Mouse (Mus musculus) stomach, postnatal 0 days (tissue): ENCODE data around the gene Ptchd4. TPM values are rescaled to one million over a fixed set of nuclear protein-coding genes. Genes with fewer than 3 reads are reported as not detected.
A peak's percentile ranks its signal among the peaks of the same experiment; 100 is the strongest.

Experiments used
- ATAC-seq: fragments of 200-750 bp; cut with Nextera tagmentation; 2 replicates; pipeline ENCODE4 v1.8.0; 2017; ENCODE audit not compliant: low FRiP score, low TSS enrichment
- DNase-seq: peaks from one replicate; pipeline ENCODE4 v3.0.0-alpha.2; 2016; ENCODE audit warnings: low spot score
- H3K27ac ChIP-seq: fragments of 300-500 bp; sonication (generic); replicated peaks from 2 replicates; pipeline ENCODE4 v1.5.1; 2014; ENCODE audit warnings: mild to moderate bottlenecking, control low read depth
- H3K27me3 ChIP-seq: fragments of 300-500 bp; sonication (generic); 2 replicates; pipeline ENCODE4 v1.6.1; 2014; ENCODE audit warnings: low read length; ENCODE audit not compliant: control insufficient read depth, insufficient read depth
- H3K36me3 ChIP-seq: fragments of 300-500 bp; sonication (generic); 2 replicates; pipeline ENCODE4 v1.6.1; 2014; ENCODE audit warnings: low read length, mixed read lengths; ENCODE audit not compliant: control insufficient read depth, insufficient read depth
- H3K4me1 ChIP-seq: fragments of 300-500 bp; sonication (generic); replicated peaks from 2 replicates; pipeline ENCODE4 v1.6.1; 2014; ENCODE audit warnings: antibody characterized with exemption; ENCODE audit not compliant: control insufficient read depth, insufficient read depth
- H3K4me2 ChIP-seq: fragments of 300-500 bp; sonication (generic); replicated peaks from 2 replicates; pipeline ENCODE4 v1.6.1; 2014; ENCODE audit warnings: low read depth, mild to moderate bottlenecking, control low read depth, moderate library complexity
- H3K4me3 ChIP-seq: fragments of 300-500 bp; sonication (generic); 2 replicates; pipeline ENCODE4 v1.5.1; 2014; ENCODE audit warnings: low read depth, low read length, control low read depth
- H3K9ac ChIP-seq: fragments of 300-500 bp; sonication (generic); 2 replicates; pipeline ENCODE4 v1.6.1; 2014; ENCODE audit warnings: mild to moderate bottlenecking, low read length, control low read depth, mixed read lengths
- H3K9me3 ChIP-seq: fragments of 300-500 bp; sonication (generic); 2 replicates; pipeline ENCODE4 v1.6.1; 2016; ENCODE audit warnings: low read length; ENCODE audit not compliant: control insufficient read depth
- CTCF ChIP-seq: IDR thresholded peaks from 2 replicates; pipeline ENCODE4 v1.5.1; 2016; ENCODE audit warnings: antibody characterized with exemption, low read depth, mild to moderate bottlenecking, moderate library complexity
- EP300 ChIP-seq: optimal IDR thresholded peaks from 2 replicates; pipeline ENCODE3; 2016; ENCODE audit warnings: antibody characterized with exemption
- WGBS: fragments of 180-500 bp; shearing (Covaris S2); extraction: QIAGEN DNeasy Blood & Tissue Kit; methylation state at CpG from one replicate; pipeline ENCODE4 v1.1.7; 2014; 5-methylcytosine and 5-hydroxymethylcytosine counted together
- polyA plus RNA-seq: library from polyadenylated mRNA; unstranded; fragments of >200 nt; fragmentation: Nextera tagmentation; extraction: Ambion mirVana; gene quantifications from 2 replicates; pipeline ENCODE4 v1.2.1, GENCODE M21; 2015

Ptchd4 gene
- polyA plus RNA-seq, 1 experiment from 2014 or later: 0.12 TPM

DNA sequence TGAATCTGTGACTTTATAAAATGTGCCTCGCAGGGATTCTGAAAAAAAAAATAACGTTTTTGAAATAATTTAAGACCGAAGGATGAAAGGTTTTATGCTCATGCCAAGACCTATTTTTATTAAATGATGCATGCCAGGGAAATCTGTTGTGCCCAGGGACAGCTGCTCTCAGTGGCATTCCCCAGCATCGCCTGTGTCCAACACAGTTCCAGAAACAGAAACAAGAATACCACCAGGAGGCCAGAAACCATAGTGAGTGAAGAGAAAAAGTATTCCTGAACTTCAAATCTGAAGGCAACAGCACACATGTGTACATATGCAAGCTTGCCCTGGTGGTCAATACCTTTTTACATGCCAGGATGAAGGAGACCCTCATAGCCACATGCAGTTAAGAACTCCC, 17.8 kb upstream of the Ptchd4 start:
- 70% methylated on average over 4 of the region's 4 CpGs for WGBS
- TF ChIP-seq EP300 (no peak), CTCF (no peak)
- no peaks in the 10 kb centered on the region for H3K27me3 ChIP-seq
- no peak overlapping the region for H3K4me3 ChIP-seq
- ATAC-seq (no peak), DNase-seq (no peak)
- no peak overlapping the region for H3K4me2 ChIP-seq
- no peaks in the 10 kb centered on the region for H3K9me3 ChIP-seq
- H3K27ac ChIP-seq: no peak overlapping the region
- no peaks in the 10 kb centered on the region for H3K36me3 ChIP-seq
- H3K9ac ChIP-seq: no peak overlapping the region
- no peaks in the 10 kb centered on the region for H3K4me1 ChIP-seq

GRCm38 (mm10) chr17:42299681-42300080, 16.1 kb upstream of the Ptchd4 start:
- no peak overlapping the region for H3K9ac ChIP-seq
- H3K4me2 ChIP-seq: no peak overlapping the region
- no peaks in the 10 kb centered on the region for H3K36me3 ChIP-seq
- 51% methylated on average over 3 of the region's 3 CpGs for WGBS
- H3K4me3 ChIP-seq: no peak overlapping the region
- no peak for DNase-seq
- no peak for ATAC-seq
- H3K27ac ChIP-seq: no peak overlapping the region
- H3K4me1 ChIP-seq: no peaks in the 10 kb centered on the region
- H3K9me3 ChIP-seq: no peaks in the 10 kb centered on the region
- no peaks in the 10 kb centered on the region for H3K27me3 ChIP-seq
- no peak for TF ChIP-seq CTCF
- TF ChIP-seq EP300: no peak

DNA sequence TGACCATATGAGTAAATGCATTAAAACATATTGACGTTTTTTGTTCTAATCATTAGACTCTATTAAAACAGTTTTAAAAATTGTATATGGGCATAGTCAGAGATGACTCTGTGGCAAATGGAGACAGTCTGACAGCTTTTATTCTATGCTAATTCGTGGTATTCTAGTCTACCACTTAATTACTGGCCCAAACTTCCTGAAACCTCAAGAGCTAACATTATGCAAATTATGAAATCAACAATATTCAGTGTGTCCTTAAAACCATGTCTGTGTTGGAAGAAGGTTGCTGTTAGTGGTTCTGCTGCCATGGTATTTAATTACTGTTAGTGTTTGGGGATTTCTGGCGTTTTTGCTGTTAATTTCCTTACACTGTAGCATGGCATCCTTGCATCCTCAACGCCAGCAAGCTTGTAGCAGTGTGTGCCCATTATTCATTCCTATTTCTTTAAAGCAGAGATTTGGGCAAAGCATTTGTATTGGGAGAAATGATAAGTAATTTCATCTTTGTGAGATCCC, 12.6 kb upstream of the Ptchd4 start:
- no peak overlapping the region for H3K9ac ChIP-seq
- H3K4me3 ChIP-seq: no peak overlapping the region
- H3K27me3 ChIP-seq: no peaks in the 10 kb centered on the region
- no peak overlapping the region for H3K4me2 ChIP-seq
- H3K4me1 ChIP-seq: no peaks in the 10 kb centered on the region
- DNase-seq (no peak), ATAC-seq (no peak)
- no peak for TF ChIP-seq EP300
- no peaks in the 10 kb centered on the region for H3K9me3 ChIP-seq
- no peaks in the 10 kb centered on the region for H3K36me3 ChIP-seq
- no peak overlapping the region for H3K27ac ChIP-seq
- 62% methylated on average over 4 of the region's 4 CpGs for WGBS

DNA sequence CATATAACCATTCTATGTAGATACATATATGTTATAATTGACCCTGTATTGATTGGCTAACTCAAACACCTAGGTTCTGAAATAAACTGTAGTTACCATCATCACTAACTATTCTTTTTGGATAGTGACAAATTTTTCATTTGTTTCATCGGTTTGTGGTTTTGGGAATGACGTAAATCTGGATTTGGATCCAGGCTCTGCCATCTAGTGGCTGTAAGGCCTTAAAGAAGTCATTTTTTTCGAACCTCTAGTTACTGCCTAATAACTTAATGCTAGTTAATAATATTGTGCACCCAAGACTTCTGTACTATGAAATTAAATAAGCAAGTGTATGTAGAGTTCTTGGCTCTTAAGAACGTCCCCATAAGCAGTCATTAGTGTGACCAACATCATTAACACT, 11.5 kb upstream of the Ptchd4 start:
- Histone ChIP-seq H3K4me3 (no peak overlapping the region), H3K27ac (no peak overlapping the region), H3K9me3 (no peaks in the 10 kb centered on the region), H3K4me2 (no peak overlapping the region), H3K27me3 (no peaks in the 10 kb centered on the region), H3K9ac (no peak overlapping the region), H3K4me1 (no peaks in the 10 kb centered on the region), H3K36me3 (no peaks in the 10 kb centered on the region)
- ATAC-seq (no peak), DNase-seq (no peak)
- WGBS: 53% methylated on average over 4 of the region's 4 CpGs
- peak; percentile 32 for TF ChIP-seq CTCF
- TF ChIP-seq EP300: no peak

DNA sequence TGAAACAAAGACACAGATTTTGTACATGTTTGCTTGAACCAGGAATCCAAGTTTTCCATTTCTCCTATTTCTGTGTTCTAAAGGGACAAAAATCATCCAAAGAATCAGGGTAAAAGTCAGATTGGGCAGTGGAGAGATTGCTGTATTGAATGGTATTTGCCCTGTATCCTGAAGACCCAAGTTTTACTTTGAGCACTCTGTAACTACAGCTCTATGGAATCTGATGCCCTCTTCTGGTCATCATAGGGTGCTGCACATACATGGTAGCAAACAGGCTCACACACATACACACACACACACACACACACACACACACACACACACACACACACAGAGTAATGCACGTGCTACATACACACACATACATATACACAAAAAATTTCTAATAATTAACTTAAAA, 8.7 kb upstream of the Ptchd4 start:
- no peak for ATAC-seq
- Histone ChIP-seq H3K27ac (no peak overlapping the region), H3K9me3 (no peaks in the 10 kb centered on the region), H3K36me3 (no peaks in the 10 kb centered on the region), H3K4me1 (no peaks in the 10 kb centered on the region), H3K27me3 (no peaks in the 10 kb centered on the region), H3K9ac (no peak overlapping the region), H3K4me2 (no peak overlapping the region), H3K4me3 (no peak overlapping the region)
- 82% methylated on average over 1 of the region's 1 CpGs for WGBS
- DNase-seq: no peak
- no peak for TF ChIP-seq CTCF
- no peak for TF ChIP-seq EP300

DNA sequence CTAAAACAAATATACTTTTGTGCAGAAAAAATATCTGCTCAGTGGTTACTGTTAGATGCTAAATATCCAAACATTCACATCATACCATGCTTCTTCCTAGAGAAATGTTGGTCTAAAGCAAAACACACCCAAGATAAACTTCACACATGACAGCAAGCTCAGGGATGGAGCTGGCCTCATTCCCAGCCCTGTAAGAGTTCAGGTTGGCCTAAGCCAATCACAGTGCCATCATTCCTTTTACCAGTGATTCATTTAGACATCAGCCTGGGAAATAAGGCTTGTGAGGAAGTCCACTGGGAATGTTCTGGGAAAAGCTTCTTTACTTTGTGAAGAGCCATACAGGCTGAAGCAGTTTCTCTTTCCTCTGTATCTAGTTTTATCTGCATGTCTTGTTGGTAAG, 5.6 kb upstream of the Ptchd4 start:
- Histone ChIP-seq H3K9me3 (no peaks in the 10 kb centered on the region), H3K4me1 (no peaks in the 10 kb centered on the region), H3K9ac (no peak overlapping the region), H3K36me3 (no peaks in the 10 kb centered on the region), H3K27ac (no peak overlapping the region), H3K4me3 (no peak overlapping the region), H3K27me3 (no peaks in the 10 kb centered on the region), H3K4me2 (no peak overlapping the region)
- DNase-seq (no peak), ATAC-seq (no peak)
- no peak for TF ChIP-seq EP300
- TF ChIP-seq CTCF: no peak
